Mouse (Mus musculus): ENCODE results near the gene Mesd.

The Mesd gene

DNA sequence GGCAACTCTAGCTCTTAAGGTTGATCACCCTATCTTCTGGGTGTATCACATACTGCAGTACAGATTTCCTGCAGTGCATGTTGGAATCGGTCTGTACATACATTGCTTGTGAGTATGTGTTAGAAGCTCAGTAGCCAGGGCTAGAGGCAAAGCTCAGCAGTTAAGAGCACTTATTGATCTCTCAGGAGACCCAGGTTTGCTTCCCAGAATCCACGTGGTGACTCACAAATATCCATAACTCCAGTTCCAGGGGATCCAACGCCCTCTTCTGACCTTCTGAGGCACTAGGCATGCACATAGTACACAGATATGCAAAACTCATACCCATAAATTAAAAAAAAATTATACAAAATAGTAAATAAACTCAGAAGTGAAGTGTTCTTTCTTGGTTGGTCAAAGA lies 7.2 kb upstream of the Mesd start:
- in situ Hi-C loops (cut with MboI; ENCODE audit: unreplicated experiment in 2 of 2) = loop anchor here (25.0 kb wide), 4 partner anchors 810 to 1215 kb away; partner anchors contain the start of genes Mex3b (in 1 of the 2) and Zfand6 (in 1 of the 2)

DNA sequence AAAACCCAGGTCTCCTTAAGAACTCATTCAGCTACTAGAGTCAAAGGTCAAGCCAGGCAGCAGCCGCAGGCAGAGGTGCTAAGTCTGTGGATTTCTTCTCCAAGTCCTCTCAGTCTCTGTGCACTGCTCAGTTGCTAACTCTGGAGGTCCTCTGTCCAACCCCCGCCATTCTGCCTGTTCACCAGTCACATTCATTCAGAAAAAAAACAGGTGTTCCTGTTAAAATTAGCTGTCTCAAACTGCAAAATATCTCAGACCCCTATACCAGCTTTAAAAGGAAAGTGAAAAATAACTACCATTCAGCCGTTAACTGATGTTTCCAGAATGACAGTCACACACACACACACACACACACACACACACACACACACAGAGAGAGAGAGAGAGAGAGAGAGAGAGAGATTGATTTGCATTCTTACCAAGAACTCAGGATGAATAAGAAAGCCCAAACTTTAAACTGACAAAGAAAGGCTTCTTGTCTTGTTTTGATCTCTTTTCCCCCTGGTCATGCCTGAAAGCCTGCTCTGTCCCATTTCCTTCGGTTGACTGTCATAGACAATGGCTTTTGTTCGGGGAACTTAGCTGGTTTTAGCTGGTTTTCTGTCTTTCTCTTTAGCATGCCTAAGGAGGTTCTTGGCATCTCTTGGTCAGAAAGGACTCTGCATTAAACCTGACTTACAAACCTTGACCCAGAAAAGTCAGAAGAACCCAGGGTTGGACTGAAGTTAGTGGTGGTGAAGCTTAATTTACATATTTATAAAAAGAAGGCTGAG lies 5.4 kb upstream of the Mesd start:
- in situ Hi-C loops (cut with MboI; ENCODE audit: unreplicated experiment in 2 of 2) = loop anchor here (25.0 kb wide), 4 partner anchors 808 to 1217 kb away; partner anchors contain the start of genes Mex3b (in 1 of the 2) and Zfand6 (in 1 of the 2)

DNA sequence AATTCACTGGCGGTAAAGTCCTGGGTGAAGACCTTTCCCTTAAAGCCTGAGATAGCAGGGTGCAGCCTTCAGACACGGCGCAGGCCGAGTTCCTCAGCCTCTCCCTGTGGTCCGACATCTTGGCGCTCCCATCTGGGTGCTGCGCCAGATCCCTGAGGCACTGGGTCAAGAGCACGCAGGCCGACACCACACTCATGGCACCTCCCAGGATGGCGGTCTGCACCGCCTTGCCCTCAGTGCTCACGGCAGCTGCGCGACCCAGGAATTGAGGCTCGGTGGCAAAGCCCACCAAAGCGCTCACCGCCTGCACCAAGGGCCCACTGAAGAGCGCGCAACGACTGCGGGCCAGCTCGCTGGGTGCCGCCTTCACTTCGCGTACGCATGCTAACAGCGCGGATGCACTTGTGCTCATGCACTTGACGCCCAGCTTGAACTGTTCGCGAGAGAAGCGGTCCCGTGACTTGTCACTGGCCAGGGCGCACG lies 2.1 kb upstream of the Mesd start:
- in situ Hi-C loops (cut with MboI; ENCODE audit: unreplicated experiment in 2 of 2) = loop anchor here (10.0 to 25.0 kb wide), 6 partner anchors 77 to 1220 kb away; partner anchors contain the start of genes Mex3b (in 1 of the 2) and Zfand6 (in 1 of the 2)

GRCm38 (mm10) chr7:83882633-83883275 lies 1.5 kb upstream of the Mesd start:
- in situ Hi-C loops (cut with MboI; ENCODE audit: unreplicated experiment in 2 of 2) = loop anchor here (10.0 to 25.0 kb wide), 6 partner anchors 78 to 1220 kb away; partner anchors contain the start of genes Mex3b (in 1 of the 2) and Zfand6 (in 1 of the 2)

GRCm38 (mm10) chr7:83883276-83884020 lies 818 bp upstream of the Mesd start:
- in situ Hi-C loops (cut with MboI; ENCODE audit: unreplicated experiment in 2 of 2) = loop anchor here (10.0 to 25.0 kb wide), 6 partner anchors 79 to 1221 kb away; partner anchors contain the start of genes Mex3b (in 1 of the 2) and Zfand6 (in 1 of the 2)

DNA sequence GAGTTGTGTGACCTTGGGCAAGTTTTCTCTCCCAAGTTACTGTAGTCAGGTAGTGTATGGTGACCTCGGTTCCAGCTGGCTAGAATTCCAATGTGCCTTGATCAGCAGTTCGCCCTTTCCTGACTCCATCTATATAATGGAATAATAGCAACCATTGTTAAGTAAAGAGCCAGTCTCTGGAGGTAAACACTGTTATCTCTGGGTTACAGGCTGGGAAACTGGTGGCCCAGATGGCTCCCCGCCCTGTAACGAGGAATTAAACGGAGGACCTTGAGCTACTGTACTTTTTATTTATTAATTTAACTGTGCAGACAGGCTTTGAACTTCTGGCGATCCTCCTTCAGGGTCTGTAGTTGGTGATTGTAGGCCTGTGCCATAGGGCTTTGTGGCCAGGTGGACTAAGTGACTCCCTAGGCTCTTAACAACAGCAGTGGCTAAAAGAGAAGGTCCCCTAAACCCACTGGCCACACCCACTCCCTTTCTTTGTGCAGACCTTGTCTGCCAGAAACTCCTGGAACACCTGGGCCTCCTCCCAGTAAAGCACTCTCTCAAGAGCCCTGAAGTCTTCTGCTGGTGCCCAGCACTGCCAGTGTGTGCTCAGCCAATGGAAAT lies 761 bp downstream of the Mesd start:
- in situ Hi-C loops (cut with MboI; ENCODE audit: unreplicated experiment in 2 of 2) = loop anchor here (5.0 to 25.0 kb wide), 10 partner anchors 78 to 1223 kb away; partner anchors contain the start of genes Mex3b (in 1 of the 2) and Zfand6 (in 1 of the 2)

DNA sequence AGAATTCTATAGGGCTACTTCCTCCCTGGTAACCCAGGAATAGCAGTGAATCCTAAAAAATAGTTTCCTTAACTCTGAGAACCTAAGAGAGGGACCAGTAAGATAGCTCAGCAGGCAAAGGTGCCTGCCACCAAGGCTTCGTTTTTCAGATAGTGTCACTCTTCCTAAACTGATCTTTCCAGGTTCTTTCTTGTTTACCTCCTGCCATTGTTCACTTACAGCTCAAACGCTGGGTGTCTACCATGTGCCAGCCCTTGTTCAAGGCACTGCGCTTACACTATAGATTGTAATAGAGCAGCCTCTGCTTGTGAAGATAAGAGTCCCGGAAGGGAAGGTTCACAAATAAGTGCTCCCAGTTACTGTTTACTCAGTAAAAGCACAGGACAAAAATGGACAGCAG lies 1.6 kb downstream of the Mesd start:
- in situ Hi-C loops (cut with MboI; ENCODE audit: unreplicated experiment in 2 of 2) = loop anchor here (5.0 to 25.0 kb wide), 10 partner anchors 79 to 1224 kb away; partner anchors contain the start of genes Mex3b (in 1 of the 2) and Zfand6 (in 1 of the 2)

- in situ Hi-C loops (cut with MboI; ENCODE audit: unreplicated experiment in 2 of 2) = loop anchor here (5.0 to 25.0 kb wide), 10 partner anchors 79 to 1224 kb away; partner anchors contain the start of genes Mex3b (in 1 of the 2) and Zfand6 (in 1 of the 2)
Measured at GRCm38 (mm10) chr7:83886366-83887129, 2.3 kb downstream of the Mesd start.

DNA sequence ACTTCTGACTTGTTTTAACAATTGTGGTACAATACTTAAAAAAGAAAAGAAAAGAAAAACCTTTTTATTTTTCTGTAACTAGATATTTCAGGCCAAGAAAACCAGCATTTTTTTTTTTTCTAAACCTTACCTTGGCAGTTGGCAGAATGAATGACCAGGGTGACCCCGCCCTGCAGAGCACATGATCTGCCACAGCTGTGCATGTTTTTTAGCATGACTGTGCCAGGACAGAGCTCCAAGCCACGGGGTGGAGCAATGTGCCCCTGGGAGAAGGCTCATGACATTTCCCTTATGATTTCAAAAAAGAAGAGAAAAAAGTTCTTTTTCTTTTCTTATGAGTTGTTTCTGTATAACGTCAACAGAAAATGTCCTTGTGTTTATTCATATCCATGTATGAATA lies 5.1 kb downstream of the Mesd start:
- in situ Hi-C loops (cut with MboI; ENCODE audit: unreplicated experiment in 2 of 2) = loop anchor here (5.0 to 25.0 kb wide), 10 partner anchors 82 to 1227 kb away; partner anchors contain the start of genes Mex3b (in 1 of the 2) and Zfand6 (in 1 of the 2)

GRCm38 (mm10) chr7:83889946-83890345 lies 5.7 kb downstream of the Mesd start:
- in situ Hi-C loops (cut with MboI; ENCODE audit: unreplicated experiment in 2 of 2) = loop anchor here (5.0 to 25.0 kb wide), 10 partner anchors 83 to 1228 kb away; partner anchors contain the start of genes Mex3b (in 1 of the 2) and Zfand6 (in 1 of the 2)

DNA sequence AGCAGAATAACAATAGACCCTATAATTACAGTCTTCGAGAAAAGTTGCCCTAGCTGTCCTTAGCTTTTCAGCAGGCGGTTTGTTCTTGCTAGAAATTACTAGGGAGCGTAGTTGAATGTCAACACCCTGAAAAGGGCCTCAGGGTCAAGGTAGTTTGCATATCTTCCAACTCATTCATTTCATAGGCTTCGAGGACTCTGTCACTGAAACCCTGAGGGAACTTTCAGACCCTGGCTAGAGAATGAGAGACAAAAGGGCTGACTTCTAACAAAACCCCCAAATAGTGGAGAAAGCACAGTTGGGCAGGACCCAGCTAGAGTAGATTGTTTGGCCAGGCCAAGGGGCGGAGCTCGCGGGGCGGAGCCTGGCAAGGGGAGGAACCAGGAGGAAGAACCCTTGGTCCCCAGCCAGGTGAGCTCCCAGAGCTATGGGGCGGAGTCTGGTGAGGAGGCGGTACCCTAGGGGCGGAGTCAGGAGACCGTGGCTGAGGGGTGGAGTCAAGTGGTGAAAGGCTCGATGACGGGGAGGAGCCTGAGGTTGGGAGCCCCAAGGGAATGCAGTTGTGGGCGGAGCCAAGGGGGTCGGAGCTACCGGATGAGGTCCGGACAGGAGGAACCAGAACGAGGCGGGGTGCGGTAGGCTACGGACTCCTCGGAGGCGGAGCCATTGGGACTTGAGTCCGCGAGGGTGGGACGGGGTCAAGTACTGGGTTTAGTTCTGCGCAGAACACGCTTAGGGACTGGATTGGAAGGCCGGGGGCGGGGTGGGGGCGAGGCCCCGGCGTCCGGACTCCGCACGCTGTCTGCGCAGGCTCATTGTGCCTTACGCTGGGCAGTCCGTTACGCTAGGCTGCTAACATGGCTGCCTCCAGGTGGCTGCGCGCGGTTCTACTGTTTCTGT lies 7.4 kb downstream of the Mesd start:
- in situ Hi-C loops (cut with MboI; ENCODE audit: unreplicated experiment in 2 of 2) = loop anchor here (25.0 kb wide), 4 partner anchors 796 to 1229 kb away; partner anchors contain the start of genes Mex3b (in 1 of the 2) and Zfand6 (in 1 of the 2)

DNA sequence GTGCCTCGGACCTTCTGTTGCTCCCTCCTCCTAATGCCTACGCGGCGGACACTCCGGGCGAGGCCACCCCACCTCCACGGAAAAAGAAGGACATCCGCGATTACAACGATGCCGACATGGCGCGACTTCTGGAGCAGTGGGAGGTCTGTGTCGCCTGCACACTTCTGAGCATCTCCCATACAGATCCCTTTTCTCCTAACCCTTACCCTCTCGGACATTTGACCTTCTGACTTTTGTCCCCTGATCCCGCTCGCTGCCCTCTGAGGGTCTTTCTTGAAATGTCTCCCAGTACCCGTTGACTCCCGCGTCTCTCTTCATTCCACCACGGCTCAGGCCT lies 8.0 kb downstream of the Mesd start:
- in situ Hi-C loops (cut with MboI; ENCODE audit: unreplicated experiment in 2 of 2) = loop anchor here (25.0 kb wide), 4 partner anchors 795 to 1230 kb away; partner anchors contain the start of genes Mex3b (in 1 of the 2) and Zfand6 (in 1 of the 2)

DNA sequence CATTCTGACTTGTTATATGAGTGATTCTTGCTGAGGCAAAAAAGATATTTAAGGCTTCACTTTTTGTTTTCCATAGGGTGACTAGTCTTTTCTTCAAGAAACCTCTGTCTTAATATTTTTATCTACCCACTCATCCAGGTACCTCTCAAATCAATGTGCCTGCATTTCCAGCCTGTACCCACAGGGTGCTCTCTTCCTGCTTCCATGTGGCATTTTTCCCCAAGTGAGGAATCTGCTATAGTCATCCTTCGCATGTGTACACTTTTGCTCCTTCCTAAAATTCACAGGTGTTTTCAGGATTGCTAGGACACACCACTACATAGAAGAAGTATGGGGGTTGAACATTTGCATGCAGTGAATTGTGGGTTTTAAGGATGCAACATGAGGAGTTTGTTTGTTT lies 10.1 kb downstream of the Mesd start:
- in situ Hi-C loops (cut with MboI; ENCODE audit: unreplicated experiment in 2 of 2) = loop anchor here (25.0 kb wide), 4 partner anchors 793 to 1232 kb away; partner anchors contain the start of genes Mex3b (in 1 of the 2) and Zfand6 (in 1 of the 2)

DNA sequence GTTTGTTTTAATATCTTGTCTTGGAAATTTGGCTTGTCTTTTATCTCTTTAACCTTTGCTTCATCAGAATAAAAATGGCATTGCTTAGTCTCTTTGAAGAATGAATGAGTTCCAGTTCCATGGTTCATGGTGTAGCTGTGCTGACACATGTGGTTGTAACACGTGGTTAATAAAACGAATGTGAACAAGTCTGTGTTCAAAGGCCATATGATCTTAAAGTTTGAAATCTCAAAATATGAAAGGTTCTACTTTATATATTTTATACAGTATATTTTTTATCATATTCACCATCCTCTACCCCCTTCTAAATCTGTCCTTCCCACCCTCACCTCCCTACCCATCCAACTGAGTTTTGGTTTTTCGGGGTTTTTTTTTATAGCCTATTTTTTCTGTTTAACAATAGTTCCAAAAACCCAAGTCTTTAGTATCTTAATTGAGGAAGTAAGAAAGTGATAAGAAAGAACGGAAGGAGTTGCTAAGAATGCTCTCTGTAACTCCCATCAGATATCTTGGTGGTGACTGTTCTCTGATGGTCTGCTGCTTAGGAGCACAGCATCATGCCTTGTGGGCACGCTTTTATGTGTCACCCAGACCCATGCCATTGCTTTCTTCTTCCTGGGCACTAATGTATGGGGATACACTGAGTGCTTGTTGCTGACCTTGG lies 11.9 kb downstream of the Mesd start:
- in situ Hi-C loops (cut with MboI; ENCODE audit: unreplicated experiment in 2 of 2) = loop anchor here (25.0 kb wide), 4 partner anchors 791 to 1234 kb away; partner anchors contain the start of genes Mex3b (in 1 of the 2) and Zfand6 (in 1 of the 2)

DNA sequence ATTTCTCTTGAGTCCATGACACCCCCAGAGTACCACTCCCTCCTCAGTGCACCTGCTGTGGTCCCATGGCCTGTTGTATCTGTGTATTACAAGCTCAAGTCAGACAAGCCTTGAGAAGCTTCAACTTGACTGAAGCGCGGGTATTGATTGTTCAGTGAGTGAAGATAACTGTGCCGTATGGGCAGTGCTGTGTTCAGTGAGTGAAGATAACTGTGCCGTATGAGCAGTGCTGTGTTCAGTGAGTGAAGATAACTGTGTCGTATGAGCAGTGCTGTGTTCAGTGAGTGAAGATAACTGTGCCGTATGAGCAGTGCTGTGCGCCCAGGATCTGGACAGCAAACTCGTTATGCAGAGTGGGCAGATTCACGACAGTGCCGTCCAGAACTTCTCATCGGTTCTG lies 14.0 kb downstream of the Mesd start:
- in situ Hi-C loops (cut with MboI; ENCODE audit: unreplicated experiment in 2 of 2) = loop anchor here (25.0 kb wide), 4 partner anchors 789 to 1236 kb away; partner anchors contain the start of genes Mex3b (in 1 of the 2) and Zfand6 (in 1 of the 2)

DNA sequence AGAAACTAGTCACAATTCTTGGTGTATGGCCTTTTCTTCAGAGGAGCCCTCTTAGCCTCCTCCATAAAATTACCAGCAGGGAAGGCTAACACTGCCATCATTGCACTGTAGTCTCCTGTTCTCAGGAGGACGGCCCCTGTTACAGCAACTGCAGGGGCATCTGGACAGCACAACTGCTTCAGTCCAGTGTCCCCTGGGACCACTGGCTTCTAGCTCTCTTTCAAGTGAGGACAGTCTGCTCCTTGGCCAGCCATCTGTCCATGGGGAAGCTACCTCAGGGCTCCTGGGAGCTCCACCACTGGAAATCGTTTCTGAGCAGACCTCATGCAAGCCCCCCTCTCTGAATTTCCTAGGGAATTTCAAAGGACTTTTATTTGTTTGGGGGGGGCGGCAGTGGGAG lies 16.3 kb downstream of the Mesd start:
- in situ Hi-C loops (cut with MboI; ENCODE audit: unreplicated experiment in 2 of 2) = loop anchor here in 1 of 2 experiments (25.0 kb wide), 2 partner anchors 712 to 887 kb away; partner anchors contain the start of gene Fah

All from v-Abl transformed pro-B cells (cell line).